Mouse (Mus musculus) layer of hippocampus, adult 18-20 months (tissue): ENCODE data around the gene Tmub1. TPM values are rescaled to one million over a fixed set of nuclear protein-coding genes. Genes with fewer than 3 reads are reported as not detected.
"Not testable (repeated sequence)": the region's sequence is repeated elsewhere in the genome, so short reads cannot be mapped to it uniquely, and the experiment has no call there.

Experiments used
- DNase-seq, 2 experiments: peaks; one replicate each; pipeline ENCODE4 v3.0.0; 2022; ENCODE audit warnings: low spot score in 2 of 2
- total RNA-seq, 2 experiments: library from RNA; stranded (reverse); gene quantifications; 2 replicates each; pipeline ENCODE4 v1.2.3; 2021

Tmub1 gene
- total RNA-seq, 2 experiments from 2014 or later: 21.8 to 23.7 TPM

DNA sequence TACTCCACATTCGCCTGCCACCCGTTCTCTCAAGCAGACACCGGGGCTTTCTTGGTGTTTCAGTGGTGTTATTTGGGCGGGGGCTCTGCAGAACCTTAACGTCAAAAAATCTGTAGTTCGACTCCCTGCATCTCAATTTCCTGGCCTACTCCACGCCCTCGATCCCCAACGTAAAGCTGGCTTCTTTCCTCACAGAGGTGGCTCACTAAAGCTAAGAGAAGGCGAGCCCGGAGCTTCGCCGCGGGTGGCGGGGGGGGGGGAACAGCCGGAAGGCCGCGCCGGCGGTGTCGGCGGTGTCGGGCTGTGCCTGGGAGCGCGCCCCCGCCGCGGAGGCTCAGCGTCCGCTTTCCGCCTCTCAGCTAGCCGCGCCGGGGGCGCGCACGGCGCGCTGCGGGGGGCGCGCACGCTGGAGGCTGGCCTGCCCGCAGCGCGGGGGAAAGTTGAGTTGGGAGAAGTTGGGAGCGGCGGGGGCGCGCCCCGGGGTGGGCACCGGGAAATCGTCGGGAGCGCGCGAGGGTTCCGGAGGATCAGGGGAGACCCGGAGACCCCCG, 22.7 kb downstream of the Tmub1 start:
- DNase-seq: peak; percentile 48 to 73

GRCm38 (mm10) chr5:24424004-24424781, 23.5 kb downstream of the Tmub1 start:
- no peak for DNase-seq

- DNase-seq: peak; percentile 100
These were observed 24.3 kb downstream of the Tmub1 start, which contains the start of the genes Cdk5 and Slc4a2 for GRCm38 (mm10) chr5:24423129-24424003. TSS of gene Cdk5 (minus strand) at chr5:24423530. TSS of gene Slc4a2 (plus strand) at chr5:24423837.

DNA sequence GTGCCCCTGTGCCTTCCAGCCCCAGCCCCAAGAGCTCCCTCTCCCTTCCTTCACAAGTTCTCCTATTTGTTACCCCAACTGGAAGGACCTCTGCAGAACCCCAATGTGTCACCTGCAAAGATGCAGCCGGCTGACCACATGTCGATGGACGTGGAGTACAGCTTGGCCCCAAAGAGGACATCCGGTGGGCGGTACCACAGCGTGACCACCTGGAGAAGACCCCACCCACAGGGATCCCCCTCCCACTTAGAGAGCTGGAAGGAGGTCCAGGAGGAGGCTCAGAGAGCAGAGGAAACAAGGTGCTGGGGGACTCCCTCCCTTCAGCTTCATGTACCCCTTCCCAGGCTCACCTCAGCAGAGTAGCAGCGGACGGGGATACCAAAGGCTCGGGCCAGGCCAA, 27.3 kb downstream of the Tmub1 start:
- DNase-seq: no peak

- DNase-seq: no peak
These were observed 30.1 kb downstream of the Tmub1 start for GRCm38 (mm10) chr5:24417587-24417986.

GRCm38 (mm10) chr5:24416222-24416736, 31.4 kb downstream of the Tmub1 start:
- peak; percentile 54 to 84 for DNase-seq

DNA sequence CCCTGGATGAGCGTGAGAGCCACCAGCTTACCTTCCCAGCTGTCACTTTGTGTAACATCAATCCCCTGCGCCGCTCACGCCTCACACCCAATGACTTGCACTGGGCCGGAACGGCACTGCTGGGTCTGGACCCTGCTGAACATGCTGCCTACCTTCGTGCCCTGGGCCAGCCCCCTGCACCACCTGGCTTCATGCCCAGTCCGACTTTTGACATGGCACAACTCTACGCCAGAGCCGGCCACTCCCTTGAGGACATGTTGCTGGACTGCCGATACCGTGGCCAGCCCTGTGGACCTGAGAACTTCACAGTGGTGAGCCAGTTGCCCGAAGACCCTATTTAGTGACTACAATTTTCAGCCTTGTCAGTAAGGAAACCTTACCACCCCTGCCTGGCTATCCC, 33.7 kb downstream of the Tmub1 start:
- no peak for DNase-seq

GRCm38 (mm10) chr5:24413042-24413693, 34.5 kb downstream of the Tmub1 start, which contains the start of gene Asic3:
TSS of gene Asic3 (plus strand) at chr5:24413392.
- DNase-seq: no peak

GRCm38 (mm10) chr5:24412063-24412462, 35.6 kb downstream of the Tmub1 start:
- no peak for DNase-seq

GRCm38 (mm10) chr5:24409466-24409865, 38.2 kb downstream of the Tmub1 start:
- no peak for DNase-seq

DNA sequence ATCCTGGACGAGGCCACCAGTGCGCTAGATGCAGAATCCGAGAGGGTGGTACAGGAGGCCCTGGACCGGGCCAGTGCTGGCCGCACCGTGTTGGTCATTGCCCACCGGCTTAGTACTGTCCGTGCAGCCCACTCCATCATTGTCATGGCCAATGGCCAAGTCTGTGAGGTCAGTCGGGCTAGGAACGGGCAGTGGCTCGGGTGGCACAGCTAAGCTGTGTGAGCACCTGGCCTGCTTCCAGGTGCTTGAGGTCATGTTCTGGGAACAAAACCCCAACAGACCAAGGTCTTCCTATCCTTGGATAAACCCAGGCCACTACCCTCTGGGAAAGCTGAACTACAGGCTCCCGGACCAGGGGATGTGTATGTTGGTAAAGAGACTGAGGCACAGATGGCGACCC, 39.0 kb downstream of the Tmub1 start:
- DNase-seq: no peak

GRCm38 (mm10) chr5:24405389-24405876, 42.2 kb downstream of the Tmub1 start:
- DNase-seq: no peak

DNA sequence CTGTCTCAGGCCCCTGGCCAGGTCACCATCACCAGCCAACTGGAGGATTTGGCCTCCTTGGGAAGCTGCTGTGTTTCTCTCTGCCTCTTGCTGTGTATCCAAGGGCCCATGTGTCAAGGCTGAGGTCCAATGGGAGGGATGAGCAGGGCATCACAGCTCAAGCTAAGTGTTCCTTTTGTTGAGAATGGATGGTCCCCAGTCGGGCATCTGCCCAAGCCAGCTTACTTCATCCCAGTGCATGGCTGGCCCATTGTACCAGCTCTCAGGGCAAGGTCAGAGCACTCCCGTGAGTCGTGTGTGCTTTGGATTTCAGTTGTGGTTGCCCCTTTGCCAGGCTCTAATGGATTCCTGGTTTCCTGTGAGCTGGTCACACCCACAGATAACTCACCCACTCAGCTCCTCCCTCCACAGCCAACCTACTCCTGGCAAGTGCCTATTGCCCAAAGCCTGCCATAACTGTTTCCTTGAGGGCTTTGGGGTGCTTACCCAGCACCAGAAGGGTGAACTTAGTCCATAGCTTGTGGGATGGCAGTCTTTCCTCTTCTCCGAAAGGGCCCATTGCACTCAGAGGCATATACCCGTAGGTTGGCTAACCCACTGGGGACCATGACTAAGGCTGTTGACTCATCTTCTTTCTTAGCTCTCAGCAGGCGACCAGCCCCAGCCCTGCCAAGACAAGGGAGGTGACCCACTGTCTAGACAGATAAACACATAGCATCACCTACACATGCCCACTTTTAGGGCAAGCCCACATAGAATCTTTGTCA, 42.9 kb downstream of the Tmub1 start:
- DNase-seq: no peak

- no peak for DNase-seq
These were observed 45.7 kb downstream of the Tmub1 start for GRCm38 (mm10) chr5:24401969-24402368.

DNA sequence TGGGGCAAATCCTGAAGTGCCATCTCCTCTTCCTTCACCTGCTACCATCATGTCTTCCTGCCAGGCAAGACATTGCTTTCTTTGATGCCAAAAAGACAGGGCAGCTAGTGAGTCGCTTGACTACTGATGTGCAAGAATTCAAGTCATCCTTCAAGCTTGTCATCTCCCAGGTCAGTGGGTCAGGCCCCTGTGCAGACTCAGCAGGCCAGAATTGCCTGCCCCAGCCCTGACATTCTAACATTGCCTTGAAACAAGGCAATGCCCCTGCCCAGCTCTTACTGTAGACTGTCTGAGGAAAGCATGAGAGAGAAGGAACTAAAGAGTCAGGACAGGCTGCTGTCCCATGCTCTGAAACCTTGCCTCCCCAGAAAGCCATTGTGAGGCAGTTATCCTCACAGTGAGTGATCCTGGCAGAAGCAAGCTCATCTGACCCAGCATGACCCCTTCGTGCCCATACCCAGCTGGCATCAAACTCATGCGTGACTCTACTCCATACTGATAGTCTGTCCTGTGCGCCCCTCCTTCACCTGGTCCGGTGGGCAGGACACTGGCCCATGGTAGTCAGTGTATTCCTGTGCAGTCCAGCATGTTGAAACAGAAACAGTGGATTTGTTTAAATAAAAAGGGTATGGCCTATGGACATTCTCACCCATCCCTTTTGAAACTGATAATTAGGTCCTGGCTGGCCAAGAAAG, 46.6 kb downstream of the Tmub1 start:
- DNase-seq: no peak

GRCm38 (mm10) chr5:24400362-24400761, 47.3 kb downstream of the Tmub1 start:
- DNase-seq: no peak

DNA sequence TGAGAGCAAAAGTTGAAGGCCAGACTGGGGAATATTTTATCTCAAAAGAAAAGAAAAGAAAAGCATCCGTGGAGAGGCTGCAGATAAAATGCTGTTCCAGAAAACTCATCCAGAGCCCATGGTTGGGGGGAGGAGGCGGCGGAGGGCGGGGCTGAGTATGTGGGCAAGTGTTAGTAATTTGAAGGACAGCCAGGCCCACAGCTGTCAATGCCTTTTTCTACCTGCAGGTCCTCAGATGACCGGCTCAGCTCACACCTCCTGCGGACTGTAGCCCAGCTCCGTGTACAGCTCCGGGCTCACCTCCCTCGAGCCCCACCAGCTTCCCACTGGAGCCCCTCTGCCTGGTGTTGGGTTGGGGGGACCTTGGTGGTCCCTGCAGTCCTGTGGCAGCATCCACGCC, 48.0 kb downstream of the Tmub1 start:
- DNase-seq: no peak

DNA sequence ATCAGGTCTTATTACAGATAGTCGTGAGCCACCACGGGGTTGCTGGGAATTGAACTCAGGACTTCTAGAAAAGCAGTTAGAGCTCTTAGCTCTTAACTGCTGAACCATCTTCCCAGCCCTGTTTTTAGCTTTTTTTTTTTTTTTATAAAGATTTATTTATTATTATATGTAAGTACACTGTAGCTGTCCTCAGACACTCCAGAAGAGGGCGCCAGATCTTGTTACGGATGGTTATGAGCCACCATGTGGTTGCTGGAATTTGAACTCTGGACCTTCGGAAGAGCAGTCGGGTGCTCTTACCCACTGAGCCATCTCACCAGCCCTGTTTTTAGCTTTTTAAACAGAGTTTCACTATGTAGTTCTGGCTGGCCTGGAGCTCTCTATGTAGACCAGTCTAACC, 51.4 kb downstream of the Tmub1 start:
- DNase-seq: not testable (repeated sequence)
